Mouse (Mus musculus) testis, adult 2 months (tissue): ENCODE results near the gene Neurod4.

Experiments
- CTCF ChIP-seq: fragments of 200-500 bp; IDR thresholded peaks from 2 replicates; pipeline ENCODE4 v1.5.1; 2012; ENCODE audit warnings: low read depth, mild to moderate bottlenecking, inconsistent platforms, low read length, moderate library complexity; ENCODE audit not compliant: control insufficient read depth, insufficient read depth, insufficient replicate concordance
- POLR2A ChIP-seq: fragments of 200-500 bp; IDR thresholded peaks from 2 replicates; pipeline ENCODE4 v1.6.1; 2012; ENCODE audit warnings: low read depth, mild to moderate bottlenecking, inconsistent platforms, low read length, moderate library complexity; ENCODE audit not compliant: control insufficient read depth

GRCm38 (mm10) chr10:130311534-130312227, 31.6 kb upstream of the Neurod4 start:
- TF ChIP-seq POLR2A (no peak), CTCF (no peak)
